Mouse (Mus musculus): Measurements from ENCODE around the gene Mfsd11. TPM values are rescaled to one million over a fixed set of nuclear protein-coding genes. Genes with fewer than 3 reads are reported as not detected.
A peak's percentile ranks its signal among the peaks of the same experiment; 100 is the strongest.

Mfsd11 gene
- polyA plus RNA-seq, 1 experiment from 2014 or later, result 43.7 TPM

GRCm38 (mm10) chr11:116905741-116906456 is 53.7 kb downstream of the Mfsd11 start:
- Histone ChIP-seq H3K36me3 (ENCODE audit: control insufficient read depth, insufficient read depth, low read length) (no peaks in the 10 kb centered on the region), H3K4me1 (ENCODE audit: control insufficient read depth, insufficient read depth, low read length) (0 out of 2 replicates have a peak, but pooled peaks cover 3% of the 10 kb centered on the region), H3K9me3 (replicated peaks; ENCODE audit: control insufficient read depth, low read length) (no peaks in the 10 kb centered on the region), H3K9ac (ENCODE audit: low read length) (no peak overlapping the region), H3K27ac (ENCODE audit: low read length) (no peak overlapping the region), H3K4me2 (ENCODE audit: low read depth, low read length) (peak overlapping the region; percentile 55), H3K27me3 (ENCODE audit: control insufficient read depth, insufficient read depth, low read length) (peaks cover 12% of the 10 kb centered on the region; the same call in 1 of the 2 replicates), H3K4me3 (replicated peaks; ENCODE audit: low read length) (peak overlapping the region; percentile 28)
- ATAC-seq (ENCODE audit: insufficient read depth, low FRiP score), result no peak
- 6% methylated on average over 23 of the region's 23 CpGs for WGBS

DNA sequence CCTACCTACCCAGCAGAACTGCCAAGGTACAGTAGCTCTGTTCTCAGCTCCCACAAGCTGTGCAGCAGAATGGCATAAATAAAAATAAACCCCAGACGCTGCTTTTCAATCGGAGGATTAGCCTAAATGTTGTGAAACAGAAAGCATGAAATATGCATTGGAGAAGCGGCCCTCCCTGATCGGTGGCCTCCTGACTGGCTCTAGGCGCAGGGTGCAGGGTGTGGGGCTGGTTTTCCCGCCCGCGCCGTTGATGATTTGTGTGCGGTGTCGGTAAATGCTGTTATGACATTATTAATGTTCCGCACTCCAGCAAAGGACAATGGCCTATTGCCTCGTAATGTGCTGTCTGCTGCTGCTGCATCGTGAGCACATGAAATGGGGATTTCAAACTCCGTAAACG is 61.3 kb downstream of the Mfsd11 start:
- H3K27me3 ChIP-seq (ENCODE audit: control insufficient read depth, insufficient read depth, low read length), result peaks cover 21% of the 10 kb centered on the region
- no peaks in the 10 kb centered on the region for H3K4me1 ChIP-seq (ENCODE audit: control insufficient read depth, insufficient read depth, low read length)
- H3K4me3 ChIP-seq (replicated peaks; ENCODE audit: low read length), result no peak overlapping the region
- H3K9me3 ChIP-seq (replicated peaks; ENCODE audit: control insufficient read depth, low read length), result no peaks in the 10 kb centered on the region
- peak overlapping the region; percentile 26; the same call in 1 of the 2 replicates for H3K9ac ChIP-seq (ENCODE audit: low read length)
- 0 out of 2 replicates have a peak overlapping the region, but pooled peaks have one; percentile 15 for H3K4me2 ChIP-seq (ENCODE audit: low read depth, low read length)
- H3K36me3 ChIP-seq (ENCODE audit: control insufficient read depth, insufficient read depth, low read length), result no peaks in the 10 kb centered on the region
- H3K27ac ChIP-seq (ENCODE audit: low read length), result no peak overlapping the region
- WGBS, result 38% methylated on average over 16 of the region's 16 CpGs
- ATAC-seq (ENCODE audit: insufficient read depth, low FRiP score), result no peak

DNA sequence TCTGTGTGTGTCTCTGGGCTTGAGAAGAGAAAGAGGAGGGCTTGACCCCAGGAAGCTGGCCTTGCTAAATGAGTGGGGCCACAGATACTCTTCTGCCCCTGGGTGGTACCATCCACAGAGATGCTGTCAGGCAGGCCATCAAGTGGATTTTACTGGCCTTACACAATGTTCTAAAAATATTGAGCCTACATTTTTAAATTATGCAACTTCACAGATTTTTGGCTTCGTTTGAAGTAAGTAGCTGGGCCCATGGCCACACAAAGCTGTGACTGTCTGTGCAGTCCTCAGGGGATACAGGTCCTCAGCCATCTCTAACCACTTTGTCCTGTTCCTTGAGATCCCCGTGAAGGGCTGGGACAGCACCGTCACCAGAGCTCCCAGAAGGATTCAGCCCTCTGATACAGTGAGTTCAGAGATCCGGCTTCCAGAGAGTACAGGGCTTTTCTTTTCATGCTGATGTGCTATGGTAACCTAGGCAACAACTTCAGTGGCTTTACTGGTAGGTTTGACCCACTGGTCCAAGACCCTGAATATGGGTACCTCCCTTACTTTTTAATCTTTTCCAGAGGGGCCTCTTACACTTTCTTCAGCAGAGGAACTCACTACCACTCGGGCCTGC is 62.1 kb downstream of the Mfsd11 start:
- Histone ChIP-seq H3K27ac (ENCODE audit: low read length) (no peak overlapping the region), H3K4me2 (ENCODE audit: low read depth, low read length) (no peak overlapping the region), H3K4me3 (replicated peaks; ENCODE audit: low read length) (no peak overlapping the region), H3K9ac (ENCODE audit: low read length) (no peak overlapping the region), H3K9me3 (replicated peaks; ENCODE audit: control insufficient read depth, low read length) (no peaks in the 10 kb centered on the region), H3K36me3 (ENCODE audit: control insufficient read depth, insufficient read depth, low read length) (no peaks in the 10 kb centered on the region), H3K4me1 (ENCODE audit: control insufficient read depth, insufficient read depth, low read length) (peaks cover 3% of the 10 kb centered on the region), H3K27me3 (ENCODE audit: control insufficient read depth, insufficient read depth, low read length) (peaks cover 28% of the 10 kb centered on the region)
- ATAC-seq (ENCODE audit: insufficient read depth, low FRiP score), result no peak
- 75% methylated on average over 5 of the region's 5 CpGs for WGBS

- H3K9ac ChIP-seq (ENCODE audit: low read length), result no peak overlapping the region
- H3K27ac ChIP-seq (ENCODE audit: low read length), result no peak overlapping the region
- H3K36me3 ChIP-seq (ENCODE audit: control insufficient read depth, insufficient read depth, low read length), result no peaks in the 10 kb centered on the region
- H3K4me3 ChIP-seq (replicated peaks; ENCODE audit: low read length), result no peak overlapping the region
- H3K9me3 ChIP-seq (replicated peaks; ENCODE audit: control insufficient read depth, low read length), result no peaks in the 10 kb centered on the region
- peaks cover 37% of the 10 kb centered on the region for H3K27me3 ChIP-seq (ENCODE audit: control insufficient read depth, insufficient read depth, low read length)
- no peak overlapping the region for H3K4me2 ChIP-seq (ENCODE audit: low read depth, low read length)
- no peak for ATAC-seq (ENCODE audit: insufficient read depth, low FRiP score)
- 83% methylated on average over 3 of the region's 3 CpGs for WGBS
- H3K4me1 ChIP-seq (ENCODE audit: control insufficient read depth, insufficient read depth, low read length), result peaks cover 4% of the 10 kb centered on the region
Observed at GRCm38 (mm10) chr11:116915241-116915640, 63.0 kb downstream of the Mfsd11 start.

- Histone ChIP-seq H3K27me3 (ENCODE audit: control insufficient read depth, insufficient read depth, low read length) (peaks cover 46% of the 10 kb centered on the region), H3K9ac (ENCODE audit: low read length) (no peak overlapping the region), H3K4me2 (ENCODE audit: low read depth, low read length) (no peak overlapping the region), H3K4me1 (ENCODE audit: control insufficient read depth, insufficient read depth, low read length) (peaks cover 4% of the 10 kb centered on the region), H3K4me3 (replicated peaks; ENCODE audit: low read length) (no peak overlapping the region), H3K27ac (ENCODE audit: low read length) (no peak overlapping the region), H3K36me3 (ENCODE audit: control insufficient read depth, insufficient read depth, low read length) (no peaks in the 10 kb centered on the region), H3K9me3 (replicated peaks; ENCODE audit: control insufficient read depth, low read length) (no peaks in the 10 kb centered on the region)
- ATAC-seq (ENCODE audit: insufficient read depth, low FRiP score), result no peak
- WGBS, result 38% methylated on average over 7 of the region's 7 CpGs
Observed at GRCm38 (mm10) chr11:116917361-116917760, 65.1 kb downstream of the Mfsd11 start.

DNA sequence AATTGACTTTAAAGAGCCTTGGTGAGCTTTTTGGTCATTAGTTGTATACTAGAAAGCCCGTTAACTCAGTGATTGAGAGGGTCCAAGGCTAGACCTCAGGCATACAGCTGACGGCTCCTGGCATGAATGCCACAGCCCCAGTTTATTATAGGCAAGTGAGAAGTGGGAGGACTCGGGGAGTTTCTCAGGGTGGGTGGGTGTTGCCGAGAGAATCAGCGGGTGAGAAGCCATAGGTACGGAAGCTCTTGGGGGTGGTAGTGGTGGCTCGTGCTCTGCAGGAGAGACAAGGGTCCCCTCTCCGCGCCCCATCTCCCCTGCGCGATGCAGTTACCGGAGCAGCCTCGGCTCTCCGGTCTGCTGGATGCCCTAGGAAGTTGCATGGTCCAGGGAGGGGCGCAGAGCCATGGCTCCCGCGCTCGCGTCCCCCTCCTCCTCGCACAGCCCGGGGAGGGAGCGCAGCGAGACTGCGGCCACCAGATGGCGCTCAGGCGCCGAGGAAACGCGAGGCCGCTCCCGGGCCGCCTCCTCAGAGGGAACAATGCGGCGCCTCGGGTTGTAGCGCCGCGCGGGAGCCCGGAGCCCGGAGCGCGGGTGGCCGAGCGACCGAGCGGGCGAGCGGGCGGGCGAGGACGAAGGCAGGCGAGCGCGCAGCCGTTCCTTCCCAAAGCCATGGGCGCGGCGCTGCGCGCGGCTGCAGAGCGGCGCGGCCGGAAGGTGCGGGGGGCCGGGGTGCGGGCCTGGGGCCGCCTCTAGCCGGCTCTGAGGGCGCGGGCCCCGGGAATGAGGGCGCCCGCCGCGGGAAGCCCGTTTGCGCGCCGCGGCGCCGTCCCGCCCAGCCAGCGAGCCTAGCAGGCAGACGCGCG is 66.3 kb downstream of the Mfsd11 start, which contains the start of gene Mgat5b:
Gene Mgat5b (plus strand): TSS at position 541 of the 863 bp plus-strand sequence.
- Histone ChIP-seq H3K9me3 (replicated peaks; ENCODE audit: control insufficient read depth, low read length) (no peaks in the 10 kb centered on the region), H3K4me2 (ENCODE audit: low read depth, low read length) (peak within 1 kb of the TSS; percentile 100), H3K27ac (ENCODE audit: low read length) (no peak within 1 kb of the TSS), H3K9ac (ENCODE audit: low read length) (peak within 1 kb of the TSS; percentile 75), H3K4me1 (ENCODE audit: control insufficient read depth, insufficient read depth, low read length) (peaks cover 4% of the 10 kb centered on the region), H3K27me3 (ENCODE audit: control insufficient read depth, insufficient read depth, low read length) (peaks cover 46% of the 10 kb centered on the region), H3K4me3 (replicated peaks; ENCODE audit: low read length) (peak within 1 kb of the TSS; percentile 59), H3K36me3 (ENCODE audit: control insufficient read depth, insufficient read depth, low read length) (no peaks in the 10 kb centered on the region)
- peak; percentile 91 for ATAC-seq (ENCODE audit: insufficient read depth, low FRiP score)
- WGBS, result 1% methylated on average over 78 of the region's 90 CpGs

- no peak overlapping the region for H3K27ac ChIP-seq (ENCODE audit: low read length)
- peak overlapping the region; percentile 75 for H3K9ac ChIP-seq (ENCODE audit: low read length)
- 3% methylated on average over 50 of the region's 58 CpGs for WGBS
- H3K36me3 ChIP-seq (ENCODE audit: control insufficient read depth, insufficient read depth, low read length), result no peaks in the 10 kb centered on the region
- ATAC-seq (ENCODE audit: insufficient read depth, low FRiP score), result 0 out of 2 replicates have a peak, but pooled peaks have one; percentile 11
- peaks cover 46% of the 10 kb centered on the region for H3K27me3 ChIP-seq (ENCODE audit: control insufficient read depth, insufficient read depth, low read length)
- peak overlapping the region; percentile 59 for H3K4me3 ChIP-seq (replicated peaks; ENCODE audit: low read length)
- no peaks in the 10 kb centered on the region for H3K9me3 ChIP-seq (replicated peaks; ENCODE audit: control insufficient read depth, low read length)
- H3K4me2 ChIP-seq (ENCODE audit: low read depth, low read length), result peak overlapping the region; percentile 100
- H3K4me1 ChIP-seq (ENCODE audit: control insufficient read depth, insufficient read depth, low read length), result peaks cover 4% of the 10 kb centered on the region
Observed at GRCm38 (mm10) chr11:116919186-116920020, 67.2 kb downstream of the Mfsd11 start.

DNA sequence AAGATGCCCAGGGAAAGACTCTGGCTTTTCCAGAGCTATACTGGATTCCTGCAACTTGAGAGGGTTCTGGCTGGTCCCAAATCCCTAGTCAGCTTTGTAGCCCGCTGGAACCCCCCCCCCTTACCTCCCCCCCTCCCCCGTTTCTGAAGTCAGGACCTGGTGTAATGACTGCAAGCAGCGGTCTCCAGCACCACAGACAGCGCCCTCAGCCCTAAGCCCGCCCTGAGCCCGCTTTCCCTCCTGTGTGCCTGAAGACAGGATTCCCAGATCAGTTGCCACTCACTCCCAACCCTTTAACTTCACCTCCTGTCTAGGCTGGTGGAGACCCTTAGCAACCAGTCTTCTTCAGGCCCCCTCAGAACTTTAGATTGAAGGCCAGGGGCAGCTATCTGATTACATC is 68.5 kb downstream of the Mfsd11 start:
- Histone ChIP-seq H3K4me3 (replicated peaks; ENCODE audit: low read length) (no peak overlapping the region), H3K9ac (ENCODE audit: low read length) (no peak overlapping the region), H3K27ac (ENCODE audit: low read length) (no peak overlapping the region), H3K4me1 (ENCODE audit: control insufficient read depth, insufficient read depth, low read length) (peaks cover 4% of the 10 kb centered on the region), H3K27me3 (ENCODE audit: control insufficient read depth, insufficient read depth, low read length) (peaks cover 46% of the 10 kb centered on the region), H3K4me2 (ENCODE audit: low read depth, low read length) (no peak overlapping the region), H3K9me3 (replicated peaks; ENCODE audit: control insufficient read depth, low read length) (no peaks in the 10 kb centered on the region), H3K36me3 (ENCODE audit: control insufficient read depth, insufficient read depth, low read length) (no peaks in the 10 kb centered on the region)
- WGBS, result 10% methylated on average over 5 of the region's 6 CpGs
- ATAC-seq (ENCODE audit: insufficient read depth, low FRiP score), result no peak

Measured in stomach, embryonic 16.5 days (tissue).